Mouse (Mus musculus) myocyte (in vitro differentiated cells): Measurements from ENCODE around the gene Prph2. TPM values are rescaled to one million over a fixed set of nuclear protein-coding genes. Genes with fewer than 3 reads are reported as not detected.

Experiments used
- H3K27me3 ChIP-seq: one replicate; pipeline ENCODE4 v1.6.1; 2011; ENCODE audit not compliant: control insufficient read depth, insufficient read depth, insufficient read length
- H3K36me3 ChIP-seq: one replicate; pipeline ENCODE4 v1.6.1; 2011; ENCODE audit not compliant: control insufficient read depth, insufficient read depth
- H3K4me2 ChIP-seq: one replicate; pipeline ENCODE4 v1.6.1; 2011; ENCODE audit warnings: low read depth, control low read depth
- H3K4me3 ChIP-seq: one replicate; pipeline ENCODE4 v1.5.1; 2011; ENCODE audit warnings: mild to moderate bottlenecking, control low read depth, moderate library complexity
- H3K79me2 ChIP-seq: one replicate; pipeline ENCODE4 v1.6.1; 2011; ENCODE audit not compliant: control insufficient read depth, insufficient read depth
- H3ac ChIP-seq: one replicate; pipeline ENCODE4 v1.6.1; 2011; ENCODE audit not compliant: control insufficient read depth, insufficient read length
- CEBPB ChIP-seq: IDR thresholded peaks from 2 replicates; pipeline ENCODE4 v1.6.1; 2011; ENCODE audit warnings: mild to moderate bottlenecking, moderate library complexity; ENCODE audit not compliant: poor library complexity, insufficient read depth, severe bottlenecking
- E2F4 ChIP-seq: IDR thresholded peaks from one replicate; pipeline ENCODE4 v1.6.1; 2011; ENCODE audit warnings: mild to moderate bottlenecking, control low read depth, moderate library complexity; ENCODE audit not compliant: insufficient read depth
- MAX ChIP-seq: IDR thresholded peaks from one replicate; pipeline ENCODE4 v1.6.1; 2011; ENCODE audit warnings: low read depth, mild to moderate bottlenecking, control low read depth
- MYOD1 ChIP-seq, 3 experiments: IDR thresholded peaks; one replicate each; pipeline ENCODE4 v1.6.1; 2011; ENCODE audit warnings: control low read depth in 2 of 3, low read depth in 2 of 3, mild to moderate bottlenecking in 2 of 3, moderate library complexity in 1 of 3; ENCODE audit not compliant: insufficient read length in 2 of 3, control insufficient read depth in 1 of 3
- MYOG ChIP-seq, 3 experiments: IDR thresholded peaks; one replicate each; pipeline ENCODE4 v1.6.1; 2011; ENCODE audit warnings: control low read depth in 2 of 3, low read depth in 2 of 3, mild to moderate bottlenecking in 2 of 3; ENCODE audit not compliant: insufficient read length in 2 of 3, control insufficient read depth in 1 of 3, insufficient read depth in 1 of 3
- POLR2A ChIP-seq: IDR thresholded peaks from one replicate; pipeline ENCODE4 v1.6.1; 2011; ENCODE audit warnings: low read depth, mild to moderate bottlenecking, control low read depth, moderate library complexity; ENCODE audit not compliant: insufficient read length
- POLR2AphosphoS2 ChIP-seq: IDR thresholded peaks from one replicate; pipeline ENCODE4 v1.6.1; 2011; ENCODE audit warnings: low read depth, control low read depth; ENCODE audit not compliant: insufficient read length
- REST ChIP-seq: IDR thresholded peaks from one replicate; pipeline ENCODE4 v1.6.1; 2011; ENCODE audit warnings: mild to moderate bottlenecking, control low read depth, moderate library complexity; ENCODE audit not compliant: insufficient read depth, insufficient read length
- SRF ChIP-seq: IDR thresholded peaks from one replicate; pipeline ENCODE4 v1.6.1; 2011; ENCODE audit warnings: low read depth; ENCODE audit not compliant: control insufficient read depth, insufficient read length
- TCF12 ChIP-seq: IDR thresholded peaks from one replicate; pipeline ENCODE4 v1.6.1; 2011; ENCODE audit warnings: mild to moderate bottlenecking, control low read depth; ENCODE audit not compliant: poor library complexity, insufficient read depth, severe bottlenecking
- TCF3 ChIP-seq: IDR thresholded peaks from one replicate; pipeline ENCODE4 v1.6.1; 2011; ENCODE audit warnings: low read depth, control low read depth; ENCODE audit not compliant: insufficient read length
- USF1 ChIP-seq: IDR thresholded peaks from one replicate; pipeline ENCODE4 v1.6.1; 2011; ENCODE audit warnings: low read depth, mild to moderate bottlenecking, control low read depth, moderate library complexity
- polyA plus RNA-seq: library from polyadenylated mRNA; unstranded; fragments of >200 nt; fragmentation: generic; extraction: Trizol; gene quantifications from one replicate; pipeline ENCODE4 v1.2.1, GENCODE M21; 2012; ENCODE audit warnings: missing spikeins

Prph2 gene
- polyA plus RNA-seq, 1 experiment: not detected

- TF ChIP-seq POLR2AphosphoS2: no peak
- no peak for TF ChIP-seq POLR2A
- no peak for TF ChIP-seq TCF3
- no peak for TF ChIP-seq MAX
- Histone ChIP-seq H3K4me3 (no peak overlapping the region), H3K4me2 (no peak overlapping the region), H3ac (no peak overlapping the region), H3K79me2 (no peaks in the 10 kb centered on the region), H3K36me3 (peaks cover 81% of the 10 kb centered on the region), H3K27me3 (no peaks in the 10 kb centered on the region)
Observed at GRCm38 (mm10) chr17:46958045-46958444, 47.8 kb downstream of the Prph2 start.

- no peak for TF ChIP-seq USF1
- TF ChIP-seq SRF: no peak
- no peak for TF ChIP-seq POLR2AphosphoS2
- no peak for TF ChIP-seq MAX
- no peak for TF ChIP-seq TCF12
- no peak for TF ChIP-seq CEBPB
- no peak for TF ChIP-seq POLR2A
- TF ChIP-seq REST: no peak
- TF ChIP-seq TCF3: no peak
Observed at GRCm38 (mm10) chr17:46960216-46960615, 50.0 kb downstream of the Prph2 start.

GRCm38 (mm10) chr17:46962153-46962552 is 51.9 kb downstream of the Prph2 start:
- no peak overlapping the region for H3K4me3 ChIP-seq
- no peak for TF ChIP-seq POLR2AphosphoS2
- TF ChIP-seq TCF3: no peak
- TF ChIP-seq E2F4: no peak
- TF ChIP-seq MAX: no peak

More at GRCm38 (mm10) chr17:46960216-46960615, 50.0 kb downstream of the Prph2 start:
- no peaks in the 10 kb centered on the region for H3K79me2 ChIP-seq
- no peak overlapping the region for H3K4me3 ChIP-seq
- no peaks in the 10 kb centered on the region for H3K27me3 ChIP-seq
- no peak overlapping the region for H3K4me2 ChIP-seq
- peaks cover 78% of the 10 kb centered on the region for H3K36me3 ChIP-seq
- no peak overlapping the region for H3ac ChIP-seq

GRCm38 (mm10) chr17:46963186-46963585 is 52.9 kb downstream of the Prph2 start:
- Histone ChIP-seq H3K4me2 (no peak overlapping the region), H3K4me3 (no peak overlapping the region), H3K27me3 (no peaks in the 10 kb centered on the region), H3K36me3 (peaks cover 85% of the 10 kb centered on the region), H3ac (no peak overlapping the region), H3K79me2 (no peaks in the 10 kb centered on the region)
- TF ChIP-seq TCF12: no peak
- no peak for TF ChIP-seq MAX
- no peak for TF ChIP-seq REST
- TF ChIP-seq USF1: no peak
- TF ChIP-seq SRF: no peak
- no peak for TF ChIP-seq POLR2AphosphoS2
- TF ChIP-seq MYOG (IDR thresholded peaks at IDR 0.05; ENCODE audit: control insufficient read depth in 1 of 3, insufficient read depth in 1 of 3, insufficient read length in 2 of 3, low read depth in 2 of 3): no peak
- TF ChIP-seq TCF3: no peak
- no peak for TF ChIP-seq POLR2A
- no peak for TF ChIP-seq E2F4
- no peak for TF ChIP-seq MYOD1 (IDR thresholded peaks at IDR 0.05; ENCODE audit: control insufficient read depth in 1 of 3, insufficient read length in 2 of 3, low read depth in 2 of 3)
- TF ChIP-seq CEBPB: no peak

More at GRCm38 (mm10) chr17:46962153-46962552, 51.9 kb downstream of the Prph2 start:
- Histone ChIP-seq H3K36me3 (peaks cover 82% of the 10 kb centered on the region), H3K27me3 (no peaks in the 10 kb centered on the region), H3ac (no peak overlapping the region), H3K79me2 (no peaks in the 10 kb centered on the region), H3K4me2 (no peak overlapping the region)

GRCm38 (mm10) chr17:46966892-46967291 is 56.6 kb downstream of the Prph2 start:
- no peak overlapping the region for H3ac ChIP-seq
- H3K27me3 ChIP-seq: no peaks in the 10 kb centered on the region
- H3K4me3 ChIP-seq: no peak overlapping the region
- H3K36me3 ChIP-seq: peaks cover 87% of the 10 kb centered on the region
- no peaks in the 10 kb centered on the region for H3K79me2 ChIP-seq
- H3K4me2 ChIP-seq: no peak overlapping the region
- TF ChIP-seq MAX (no peak), MYOG (IDR thresholded peaks at IDR 0.05; ENCODE audit: control insufficient read depth in 1 of 3, insufficient read depth in 1 of 3, insufficient read length in 2 of 3, low read depth in 2 of 3) (no peak), TCF3 (no peak), POLR2A (no peak)

GRCm38 (mm10) chr17:46972603-46973002 is 62.3 kb downstream of the Prph2 start:
- no peaks in the 10 kb centered on the region for H3K79me2 ChIP-seq
- TF ChIP-seq POLR2A (no peak), USF1 (no peak), CEBPB (no peak), E2F4 (no peak)
- H3K4me2 ChIP-seq: no peak overlapping the region
- H3K27me3 ChIP-seq: no peaks in the 10 kb centered on the region
- H3K4me3 ChIP-seq: no peak overlapping the region
- peaks cover 94% of the 10 kb centered on the region for H3K36me3 ChIP-seq
- no peak overlapping the region for H3ac ChIP-seq

Other genes with a start within 250 kb of the Prph2 start
- gene Rrp36, start 236.1 kb upstream of the Prph2 start, polyA plus RNA-seq: 45.8 TPM
- 145 TPM for gene Mea1, start 231.7 kb upstream of the Prph2 start, polyA plus RNA-seq
- 128 TPM for gene Klhdc3, start 229.5 kb upstream of the Prph2 start, polyA plus RNA-seq
- gene Ppp2r5d, start 205.3 kb upstream of the Prph2 start, polyA plus RNA-seq: 79.6 TPM
- 29.6 TPM for gene Pex6, start 199.0 kb upstream of the Prph2 start, polyA plus RNA-seq
- 0.11 TPM for gene Gnmt, start 181.3 kb upstream of the Prph2 start, polyA plus RNA-seq
- 35.8 TPM for gene Cnpy3, start 158.2 kb upstream of the Prph2 start, polyA plus RNA-seq
- 0.06 TPM for gene Ptcra, start 146.7 kb upstream of the Prph2 start, polyA plus RNA-seq
- 63.8 TPM for gene 2310039H08Rik, start 137.8 kb upstream of the Prph2 start, polyA plus RNA-seq
- gene Rpl7l1, start 127.8 kb upstream of the Prph2 start, polyA plus RNA-seq: 74.3 TPM
- gene Bicral, start 52.0 kb upstream of the Prph2 start, polyA plus RNA-seq: 5.1 TPM
- 46.1 TPM for gene Tbcc, start 19.8 kb upstream of the Prph2 start, polyA plus RNA-seq
- gene Ubr2, start 100.1 kb downstream of the Prph2 start, polyA plus RNA-seq: 36.9 TPM